In the genomic region with DNA sequence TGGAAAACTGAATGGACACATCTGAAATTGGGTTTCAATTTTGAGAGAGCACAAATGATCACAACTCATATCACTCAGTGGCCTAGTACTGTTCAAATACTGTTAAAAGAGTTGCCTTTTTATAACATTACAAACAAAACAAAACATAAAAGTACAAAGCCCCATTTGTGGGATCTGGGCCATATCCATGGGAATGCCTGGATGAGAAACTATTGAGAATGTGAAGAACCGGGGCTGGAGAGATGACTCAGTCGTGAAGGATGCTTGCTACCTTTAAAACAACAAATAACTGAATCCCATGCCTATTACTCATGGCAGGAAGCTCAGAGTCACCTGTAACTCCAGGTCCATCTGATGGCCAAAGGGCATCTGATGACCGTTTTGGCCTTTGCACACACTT, we compare ENCODE assay signal across 31 mouse cellular contexts.
DNase-seq lines count a peak whose midpoint lies in the region; ATAC-seq and TF ChIP-seq lines count a peak whose summit lies in the region.
"Had no signal": no experiment of that assay in that cellular context is flagged by ENCODE, and none has a peak within 500 bp of the region (broad histone marks: within the 10 kb centered on the region; RNA-seq: fewer than 3 reads in every experiment).

No protein-coding gene starts in this region.

- no peak for TF ChIP-seq CTCF in liver, postnatal 0 days (IDR thresholded peaks at IDR 0.05; ENCODE audit: low read depth)
- no peak for TF ChIP-seq CTCF in stomach, postnatal 0 days (IDR thresholded peaks at IDR 0.05; ENCODE audit: low read depth)
- TF ChIP-seq CTCF in left cerebral cortex, adult 2 months (IDR thresholded peaks at IDR 0.05), result no peak

- TF ChIP-seq EP300 in liver, postnatal 0 days (IDR thresholded peaks at IDR 0.05; ENCODE audit: low read depth), result no peak
- TF ChIP-seq EP300 in stomach, postnatal 0 days (optimal IDR thresholded peaks at IDR 0.05), result no peak

- no peak overlapping the region for H3K4me3 ChIP-seq in liver, postnatal 0 days (ENCODE audit: low read depth, low read length)
- no peak overlapping the region for H3K4me3 ChIP-seq in liver, embryonic 11.5 days (ENCODE audit: low read depth, low read length)
- H3K4me3 ChIP-seq in stomach, postnatal 0 days (ENCODE audit: low read depth, low read length), result no peak overlapping the region
- H3K4me3 ChIP-seq in left cerebral cortex, adult 2 months, result no peak overlapping the region
- H3K4me3 ChIP-seq: embryonic facial prominence, embryonic 12.5 days; embryonic facial prominence, embryonic 15.5 days; erythroblast, embryonic 14.5 days; gastrocnemius, adult 2 months; heart, embryonic 12.5 days; heart, embryonic 15.5 days; hindbrain, embryonic 10.5 days; hindbrain, embryonic 13.5 days had no signal

- H3K36me3 ChIP-seq in liver, postnatal 0 days (replicated peaks; ENCODE audit: insufficient read depth, low read length), result no peaks in the 10 kb centered on the region
- H3K36me3 ChIP-seq in liver, embryonic 11.5 days (ENCODE audit: control insufficient read depth, insufficient read depth, low read length), result no peaks in the 10 kb centered on the region
- no peaks in the 10 kb centered on the region for H3K36me3 ChIP-seq in stomach, postnatal 0 days (ENCODE audit: control insufficient read depth, insufficient read depth, low read length)
- H3K36me3 ChIP-seq: embryonic facial prominence, embryonic 12.5 days; heart, embryonic 12.5 days; heart, embryonic 15.5 days had no signal

- WGBS in liver, postnatal 0 days (ENCODE audit: insufficient replicate concordance), result 63% methylated on average over 3 of the region's 3 CpGs
- 76% methylated on average over 3 of the region's 3 CpGs for WGBS in liver, embryonic 11.5 days
- WGBS in stomach, postnatal 0 days, result 81% methylated on average over 3 of the region's 3 CpGs

- H3K9ac ChIP-seq in liver, postnatal 0 days (replicated peaks), result no peak overlapping the region
- H3K9ac ChIP-seq in liver, embryonic 11.5 days (ENCODE audit: low read depth, low read length), result no peak overlapping the region
- no peak overlapping the region for H3K9ac ChIP-seq in stomach, postnatal 0 days (ENCODE audit: low read length)
- H3K9ac ChIP-seq: embryonic facial prominence, embryonic 12.5 days; embryonic facial prominence, embryonic 15.5 days; forebrain, postnatal 0 days; heart, embryonic 12.5 days; heart, embryonic 15.5 days; hindbrain, embryonic 13.5 days had no signal

- no peaks in the 10 kb centered on the region for H3K9me3 ChIP-seq in liver, postnatal 0 days (ENCODE audit: low read length)
- no peaks in the 10 kb centered on the region for H3K9me3 ChIP-seq in liver, embryonic 11.5 days (ENCODE audit: control insufficient read depth, low read length)
- H3K9me3 ChIP-seq in stomach, postnatal 0 days (ENCODE audit: control insufficient read depth, low read length), result no peaks in the 10 kb centered on the region
- H3K9me3 ChIP-seq: embryonic facial prominence, embryonic 12.5 days; embryonic facial prominence, embryonic 15.5 days; heart, embryonic 12.5 days; heart, embryonic 15.5 days; hindbrain, embryonic 13.5 days had no signal

- H3K27me3 ChIP-seq in liver, postnatal 0 days (ENCODE audit: insufficient read depth, low read length), result no peaks in the 10 kb centered on the region
- no peaks in the 10 kb centered on the region for H3K27me3 ChIP-seq in liver, embryonic 11.5 days (replicated peaks; ENCODE audit: control insufficient read depth, insufficient read depth, low read length)
- no peaks in the 10 kb centered on the region for H3K27me3 ChIP-seq in stomach, postnatal 0 days (ENCODE audit: control insufficient read depth, insufficient read depth, low read length)
- H3K27me3 ChIP-seq: embryonic facial prominence, embryonic 12.5 days; embryonic facial prominence, embryonic 15.5 days; heart, embryonic 12.5 days; heart, embryonic 15.5 days; hindbrain, embryonic 13.5 days had no signal

- ATAC-seq in liver, postnatal 0 days, result peak; percentile 43; the same call in 1 of the 2 replicates
- ATAC-seq in liver, embryonic 11.5 days (replicated peaks; ENCODE audit: low FRiP score), result no peak
- no peak for ATAC-seq in stomach, postnatal 0 days (ENCODE audit: low FRiP score, low TSS enrichment)
- ATAC-seq: activated CD4-positive, CD25-positive, alpha-beta regulatory T cell, adult 4 months; forebrain, embryonic 14.5 days; forebrain, postnatal 0 days; hindbrain, postnatal 0 days; inflammation-experienced regulatory T-cells, adult 6 months had no signal

- intact Hi-C loops in left cerebral cortex, postnatal 36 days (cut with DNase I), result no loop called here
- intact Hi-C loops in left cerebral cortex, adult 2 months (cut with DNase I), result no loop called here

- no peak overlapping the region for H3K27ac ChIP-seq in liver, postnatal 0 days (ENCODE audit: low read depth)
- no peak overlapping the region for H3K27ac ChIP-seq in liver, embryonic 11.5 days (ENCODE audit: low read depth, low read length)
- no peak overlapping the region for H3K27ac ChIP-seq in stomach, postnatal 0 days (replicated peaks)
- no peak overlapping the region for H3K27ac ChIP-seq in left cerebral cortex, adult 2 months
- H3K27ac ChIP-seq: embryonic facial prominence, embryonic 12.5 days; embryonic facial prominence, embryonic 15.5 days; gastrocnemius, adult 2 months; heart, embryonic 15.5 days; hindbrain, embryonic 10.5 days; hindbrain, embryonic 13.5 days; hindbrain, postnatal 0 days had no signal

- H3K4me2 ChIP-seq in liver, postnatal 0 days (ENCODE audit: low read depth, low read length), result no peak overlapping the region
- H3K4me2 ChIP-seq in liver, embryonic 11.5 days, result no peak overlapping the region
- H3K4me2 ChIP-seq in stomach, postnatal 0 days (replicated peaks; ENCODE audit: low read depth), result no peak overlapping the region
- H3K4me2 ChIP-seq: embryonic facial prominence, embryonic 12.5 days; embryonic facial prominence, embryonic 15.5 days; heart, embryonic 12.5 days; heart, embryonic 15.5 days; hindbrain, embryonic 13.5 days had no signal

- no peak for DNase-seq in liver, postnatal 0 days
- DNase-seq in liver, embryonic 11.5 days (ENCODE audit: low spot score), result no peak
- peak; percentile 66 for DNase-seq in NIH3T3 (ENCODE audit: low read depth)
- DNase-seq in fat pad, adult 2 months (ENCODE audit: extremely low read depth, low read depth, low spot score), result peak; percentile 11
- peak; percentile 4 for DNase-seq in stomach, postnatal 0 days (ENCODE audit: low spot score)
- DNase-seq in embryo, embryonic 9.5 days (ENCODE audit: extremely low spot score), result no peak
- DNase-seq in left cerebral cortex, postnatal 36 days (ENCODE audit: low spot score in 2 of 2), result no peak
- no peak for DNase-seq in left cerebral cortex, adult 2 months (ENCODE audit: extremely low spot score in 1 of 2, low spot score in 2 of 2)
- DNase-seq: adrenal gland, adult 8-10 months; adrenal gland, postnatal 25 days; cerebellum, adult 11-12 months; cerebellum, adult 8-10 months; cerebellum, postnatal 14 days; forebrain, postnatal 0 days; gastrocnemius, adult 2 months; gastrocnemius, postnatal 14 days; heart, adult 11 months; heart, postnatal 10 days; heart, postnatal 36 days; kidney, adult 11 months had no signal

- no peaks in the 10 kb centered on the region for H3K4me1 ChIP-seq in liver, postnatal 0 days (ENCODE audit: insufficient read depth)
- H3K4me1 ChIP-seq in liver, embryonic 11.5 days (replicated peaks; ENCODE audit: control insufficient read depth, insufficient read depth, low read length), result no peaks in the 10 kb centered on the region
- no peaks in the 10 kb centered on the region for H3K4me1 ChIP-seq in stomach, postnatal 0 days (replicated peaks; ENCODE audit: control insufficient read depth, insufficient read depth)
- H3K4me1 ChIP-seq: embryonic facial prominence, embryonic 12.5 days; embryonic facial prominence, embryonic 15.5 days; heart, embryonic 12.5 days; heart, embryonic 15.5 days; hindbrain, embryonic 10.5 days; hindbrain, embryonic 13.5 days had no signal

Comparison
In these comparisons a context has a peak if more than half of its experiments do, and no peak if none do; other contexts are left out.
1. DNase-seq: peak in NIH3T3 (single experiment), fat pad, adult 2 months (single experiment) and stomach, postnatal 0 days (single experiment); none in liver, postnatal 0 days (single experiment), liver, embryonic 11.5 days (single experiment), embryo, embryonic 9.5 days (single experiment), left cerebral cortex, postnatal 36 days (0 of 2) and left cerebral cortex, adult 2 months (0 of 2).